Mouse (Mus musculus) embryonic fibroblast, embryonic 13.5 days (primary cell): ENCODE results near the gene Theg.

Experiments used
- CTCF ChIP-seq: IDR thresholded peaks from 2 replicates; pipeline ENCODE4 v1.5.1; 2011; ENCODE audit warnings: mild to moderate bottlenecking, control low read depth, low read length, moderate library complexity, borderline replicate concordance; ENCODE audit not compliant: insufficient read depth
- POLR2A ChIP-seq: IDR thresholded peaks from 2 replicates; pipeline ENCODE4 v1.6.1; 2011; ENCODE audit warnings: low read depth, mild to moderate bottlenecking, control low read depth, low read length, moderate library complexity

- TF ChIP-seq CTCF, result peak; percentile 45; the same call in 1 of the 2 replicates
- peak; percentile 60 for TF ChIP-seq POLR2A
Observed at GRCm38 (mm10) chr10:79533126-79533911, 53.8 kb downstream of the Theg start, which contains the start of gene Plpp2.
